Mouse (Mus musculus) naive thymus-derived CD4-positive, alpha-beta T cell, adult 2 months (primary cell): Measurements from ENCODE around the gene Stmn3.

Experiments
- DNase-seq: peaks from one replicate; pipeline ENCODE4 v3.0.0-alpha.2; 2011; ENCODE audit warnings: low read depth

Gene Stmn3

DNA sequence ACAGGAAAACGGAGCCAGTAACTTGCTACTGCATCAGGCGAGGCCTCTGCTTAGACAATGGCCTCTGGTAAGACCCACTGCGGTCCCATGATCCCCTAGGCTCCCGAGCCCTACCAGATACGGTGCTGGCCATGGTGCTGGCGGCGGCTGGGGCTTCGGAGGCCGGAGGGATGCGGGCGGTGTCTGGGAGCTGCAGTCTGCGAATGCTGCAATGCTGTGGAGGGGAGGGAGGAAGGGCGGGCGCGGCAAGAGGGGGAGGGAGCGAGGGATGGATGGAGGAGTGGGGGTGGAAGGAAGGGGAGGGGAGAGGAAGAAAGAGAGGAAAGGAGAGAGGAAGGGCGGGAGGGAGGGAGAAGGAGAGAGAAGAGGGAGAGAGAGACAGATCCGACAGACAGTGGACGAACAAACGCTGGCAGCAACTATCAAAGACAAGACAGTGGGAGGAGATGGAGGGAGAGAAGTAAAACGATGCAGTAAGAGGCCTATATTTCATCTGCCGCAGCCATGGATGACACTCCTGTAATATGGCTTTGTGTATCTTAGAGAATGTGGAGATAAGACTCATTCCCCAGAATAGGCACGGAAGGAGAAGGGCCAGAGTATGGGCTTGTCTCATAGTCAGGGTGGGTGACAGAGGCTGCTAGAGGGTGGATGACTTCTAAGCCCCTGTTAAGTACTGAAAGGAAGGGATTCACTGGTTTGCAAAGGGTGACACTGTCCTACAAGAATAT lies at the start of gene Stmn3:
Stmn3 (minus strand) TSS at position 421 of the 731 bp plus-strand sequence.
- no peak for DNase-seq

- DNase-seq: no peak
Observed at GRCm38 (mm10) chr2:181363946-181364345, 49.6 kb upstream of the Stmn3 start.

GRCm38 (mm10) chr2:181356780-181357179 lies 42.5 kb upstream of the Stmn3 start:
- no peak for DNase-seq

DNA sequence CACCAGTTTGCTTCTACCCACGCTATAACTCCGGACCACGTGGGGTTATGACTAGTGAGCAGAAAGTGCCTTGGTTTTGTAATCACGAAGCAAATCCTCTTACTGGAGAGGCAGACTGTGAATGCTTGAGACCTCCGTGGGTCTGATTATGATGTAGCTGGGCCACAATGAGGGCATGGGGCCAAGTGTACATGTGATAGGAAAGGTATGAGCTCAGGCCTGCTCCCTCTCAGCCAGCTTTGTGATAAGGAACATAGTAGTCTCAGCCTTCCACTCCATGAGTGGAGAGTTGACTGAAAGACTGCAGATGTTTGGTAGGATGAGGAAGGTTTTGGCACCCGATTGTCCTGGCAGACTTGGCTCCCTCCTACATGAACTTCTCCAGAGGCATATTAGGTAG lies 28.5 kb upstream of the Stmn3 start:
- DNase-seq: no peak

GRCm38 (mm10) chr2:181340426-181340825 lies 26.1 kb upstream of the Stmn3 start:
- no peak for DNase-seq

GRCm38 (mm10) chr2:181334023-181334422 lies 19.7 kb upstream of the Stmn3 start:
- peak; percentile 85 for DNase-seq

- DNase-seq: no peak
Observed at GRCm38 (mm10) chr2:181332542-181332941, 18.2 kb upstream of the Stmn3 start.

DNA sequence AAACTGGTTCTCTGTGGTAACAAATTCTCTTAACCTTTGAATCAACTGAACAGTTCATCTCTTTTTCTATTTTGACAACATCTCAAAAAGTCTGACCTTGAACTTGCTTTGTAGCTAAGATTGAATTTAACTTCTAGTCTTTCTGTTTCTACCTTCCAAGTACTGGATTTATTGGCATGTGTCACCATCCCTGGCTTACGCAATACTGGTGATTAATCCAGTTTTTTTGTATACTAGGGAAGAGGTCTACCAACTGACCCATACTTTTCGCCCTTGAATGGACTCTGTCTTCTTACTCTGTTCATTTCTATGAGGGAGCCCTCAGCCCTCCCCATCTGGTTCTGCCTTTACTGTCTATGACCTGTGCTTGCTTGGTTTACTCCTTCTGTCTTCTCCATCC lies 11.8 kb upstream of the Stmn3 start:
- no peak for DNase-seq

DNA sequence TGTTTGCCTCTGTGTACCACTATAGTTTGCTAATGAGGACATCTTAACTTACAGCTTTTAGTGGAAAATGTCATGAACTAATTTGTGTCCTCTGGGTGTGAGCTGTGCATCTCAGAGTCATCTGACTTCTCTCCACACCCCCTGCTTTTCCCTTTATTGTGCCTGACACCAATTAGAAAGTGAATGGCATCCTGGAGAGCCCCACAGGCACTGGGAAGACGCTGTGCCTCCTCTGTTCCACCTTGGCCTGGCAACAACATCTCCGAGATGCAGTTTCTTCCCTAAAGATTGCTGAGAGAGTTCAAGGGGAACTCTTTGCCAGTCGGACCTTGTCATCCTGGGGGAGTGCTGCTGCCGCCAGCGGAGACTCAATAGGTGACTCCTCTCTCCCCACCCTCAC lies 7.8 kb upstream of the Stmn3 start:
- no peak for DNase-seq

GRCm38 (mm10) chr2:181320103-181320499 lies 5.8 kb upstream of the Stmn3 start:
- DNase-seq: no peak

- DNase-seq: peak; percentile 88
Observed at GRCm38 (mm10) chr2:181319248-181320102, 5.2 kb upstream of the Stmn3 start, which contains the start of gene Rtel1. Rtel1 (plus strand) TSS chr2:181319739.

- DNase-seq: no peak
Observed at GRCm38 (mm10) chr2:181313344-181314079, 788 bp downstream of the Stmn3 start.

DNA sequence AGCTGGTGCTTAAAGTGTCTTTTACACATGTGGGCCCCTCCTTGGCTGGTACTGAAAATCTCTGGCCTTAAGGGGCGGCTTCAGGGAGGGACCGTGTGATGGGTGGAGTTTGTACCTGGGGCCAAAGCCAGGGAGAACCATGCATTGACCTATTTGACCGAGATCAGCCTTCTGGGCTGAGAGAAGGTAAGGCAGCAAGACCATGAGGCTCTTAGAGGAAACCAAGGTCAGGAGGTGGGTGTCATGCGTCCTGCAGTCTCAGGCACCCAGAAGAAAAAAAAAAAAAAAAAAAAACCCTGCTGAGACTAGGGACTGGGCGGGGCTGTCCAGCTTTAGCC lies 1.3 kb downstream of the Stmn3 start:
- DNase-seq: no peak

DNA sequence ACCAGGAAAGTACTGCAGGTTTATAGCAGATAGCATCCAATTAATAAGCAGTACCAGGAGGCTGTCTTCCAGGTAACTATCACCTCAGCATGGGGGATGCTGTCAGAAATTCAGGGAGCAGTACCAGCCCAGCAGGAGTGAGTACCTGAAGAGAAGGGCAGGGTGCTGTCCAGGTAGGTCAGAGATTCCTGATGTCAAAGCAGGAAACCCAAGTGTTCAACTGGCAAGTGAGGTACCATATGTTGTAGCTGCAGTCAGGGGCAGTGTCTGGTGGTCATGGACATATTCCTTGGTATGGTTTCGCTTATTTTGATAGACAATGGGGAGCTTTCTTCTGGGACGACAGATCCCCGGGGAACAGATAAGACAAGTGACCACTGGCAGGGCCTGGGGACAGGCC lies 1.9 kb downstream of the Stmn3 start:
- no peak for DNase-seq

DNA sequence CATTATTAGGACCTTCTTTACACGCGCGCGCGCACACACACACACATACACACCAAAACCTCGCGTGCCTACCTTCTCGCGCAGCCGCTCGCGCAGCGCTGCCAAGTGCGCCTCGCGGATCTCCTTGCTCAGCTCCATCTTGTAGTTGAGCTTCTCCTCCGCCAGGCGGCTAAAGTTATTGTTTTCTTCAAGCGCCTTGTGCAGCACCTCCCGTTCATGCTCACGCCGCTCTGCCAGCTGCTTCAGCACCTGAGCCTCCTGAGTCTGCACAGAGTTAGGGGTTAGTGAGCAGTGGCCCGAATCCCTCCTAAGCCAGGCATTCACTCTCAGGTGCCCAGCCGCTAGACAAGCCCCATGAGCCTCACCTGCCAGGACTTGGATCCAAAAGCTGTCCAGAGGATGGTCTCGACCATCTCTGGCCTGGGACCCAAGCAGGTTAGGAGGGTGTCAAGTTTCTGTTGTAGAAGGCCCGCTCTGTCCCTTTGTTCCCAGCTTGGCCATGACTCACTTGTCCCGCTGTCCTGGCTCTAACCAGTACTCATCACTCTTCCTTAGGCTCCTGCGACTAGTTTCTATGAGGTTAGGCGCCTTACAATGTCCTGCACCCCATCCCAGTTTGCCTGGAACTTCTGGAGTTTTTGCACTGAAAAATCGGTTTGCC lies 7.0 kb downstream of the Stmn3 start:
- DNase-seq: peak; percentile 70

DNA sequence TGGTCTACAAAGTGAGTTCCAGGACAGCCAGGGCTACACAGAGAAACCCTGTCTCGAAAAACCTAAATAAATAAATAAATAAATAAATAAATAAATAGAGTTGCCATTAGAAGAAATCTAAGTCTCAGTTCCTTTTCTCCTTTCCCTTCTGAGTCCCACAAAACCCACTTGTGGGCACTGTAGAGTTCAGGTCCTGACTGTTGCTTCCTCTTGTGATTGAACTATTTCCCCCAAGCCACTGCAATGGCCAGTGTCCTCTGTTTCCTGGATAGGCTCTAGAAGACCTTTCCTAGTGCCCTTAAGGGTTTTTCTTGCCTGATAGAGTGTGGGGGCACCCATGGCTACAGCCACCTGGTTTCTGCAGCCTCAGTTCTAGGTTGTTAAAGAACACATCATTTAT lies 9.4 kb downstream of the Stmn3 start:
- DNase-seq: no peak

DNA sequence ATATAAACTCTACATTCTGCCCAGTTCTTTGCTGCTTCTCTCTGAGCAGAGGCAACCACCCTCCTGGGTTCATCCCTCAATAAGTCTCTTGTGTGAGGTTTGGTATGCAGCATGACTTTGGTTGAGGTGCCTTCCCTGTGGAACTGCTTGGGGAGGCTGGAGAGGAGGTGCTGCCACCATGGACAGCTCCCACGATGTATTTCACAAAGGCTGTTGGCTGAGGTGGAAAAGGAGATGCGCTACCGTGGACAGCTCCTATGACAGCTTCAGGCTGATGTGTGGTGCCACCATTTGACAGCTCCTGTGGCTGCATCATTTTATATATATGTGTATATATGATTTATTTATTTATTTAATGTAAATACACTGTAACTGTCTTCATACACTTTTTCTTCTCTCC lies 12.3 kb downstream of the Stmn3 start:
- no peak for DNase-seq

DNA sequence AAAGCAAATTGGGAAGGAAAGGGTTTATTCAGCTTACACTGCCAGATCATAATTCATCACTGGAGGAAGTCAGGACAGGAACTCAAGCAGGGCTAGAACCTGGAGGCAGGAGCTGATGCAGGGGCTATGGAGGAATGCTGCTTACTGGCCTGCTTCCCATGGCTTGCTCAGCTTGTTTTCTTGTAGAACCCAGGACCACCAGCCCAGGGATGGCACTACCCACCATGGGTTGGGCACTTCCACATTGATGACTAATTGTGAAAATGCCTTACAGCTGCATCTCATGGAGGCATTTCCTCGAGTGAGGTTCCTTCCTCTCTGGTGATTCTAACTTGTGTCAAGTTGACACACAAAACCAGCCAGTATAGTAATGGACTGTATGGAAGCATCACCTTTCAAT lies 23.4 kb downstream of the Stmn3 start:
- DNase-seq: no peak

GRCm38 (mm10) chr2:181288691-181289090 lies 25.6 kb downstream of the Stmn3 start:
- peak; percentile 26 for DNase-seq

DNA sequence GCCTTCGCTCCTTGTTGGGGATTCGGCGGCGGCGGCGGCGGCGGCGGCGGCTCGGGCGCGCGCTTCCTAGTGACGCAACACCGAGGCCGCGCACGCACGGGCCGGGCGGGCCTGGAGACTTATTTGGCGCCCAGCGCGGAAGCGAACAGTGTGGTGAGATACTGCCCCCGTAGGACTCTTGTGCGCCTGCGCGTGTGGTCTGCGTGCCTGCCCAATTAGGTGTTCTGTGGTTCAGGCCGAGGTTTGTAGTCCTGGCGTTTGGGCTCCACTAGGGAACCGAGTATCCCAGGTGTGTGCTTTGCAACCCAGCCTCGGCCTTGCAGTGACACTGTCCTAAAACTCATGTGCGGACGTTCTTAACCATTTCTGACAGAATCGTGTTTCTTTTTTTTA lies 26.3 kb downstream of the Stmn3 start, which contains the start of gene Gmeb2:
Gmeb2 (minus strand) TSS at position 78 of the 393 bp plus-strand sequence.
- peak; percentile 97 for DNase-seq

DNA sequence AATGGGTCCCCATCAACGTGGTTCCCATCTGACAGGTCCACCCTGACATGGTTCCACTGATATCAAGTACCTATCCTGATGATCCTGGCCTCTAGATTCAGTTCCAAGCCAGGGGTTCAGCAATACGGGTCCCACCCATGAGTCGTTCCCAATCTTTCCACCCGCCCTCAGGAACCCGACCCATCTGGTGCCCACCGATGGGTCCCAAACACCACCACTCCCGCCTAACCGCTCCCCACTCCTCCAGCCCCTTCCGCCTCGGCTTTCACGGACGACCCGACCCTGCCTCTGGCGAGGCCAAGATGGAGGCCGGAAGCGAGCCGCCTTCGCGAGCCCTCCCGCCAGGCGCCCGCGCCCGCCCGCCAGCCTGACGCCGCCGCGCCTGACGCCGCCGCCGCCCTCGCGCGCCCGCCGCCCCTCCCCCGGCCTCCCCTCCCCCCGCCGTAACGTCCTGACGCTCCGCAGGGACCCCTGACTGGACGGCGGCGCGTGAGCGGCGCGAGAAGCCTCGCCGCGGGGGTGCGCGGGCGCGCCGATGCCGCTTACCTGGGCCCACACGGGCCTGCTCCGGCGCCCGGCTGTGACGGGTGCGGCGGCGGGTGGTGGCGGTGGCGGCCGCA lies 26.9 kb downstream of the Stmn3 start:
- DNase-seq: peak; percentile 85
